Mouse (Mus musculus) thymus, postnatal 4 days (tissue): ENCODE data around the gene Rab3b.
"Not testable (repeated sequence)": the region's sequence is repeated elsewhere in the genome, so short reads cannot be mapped to it uniquely, and the experiment has no call there.

Experiments
- DNase-seq: peaks from one replicate; pipeline ENCODE4 v3.0.0; 2021

The Rab3b gene

DNA sequence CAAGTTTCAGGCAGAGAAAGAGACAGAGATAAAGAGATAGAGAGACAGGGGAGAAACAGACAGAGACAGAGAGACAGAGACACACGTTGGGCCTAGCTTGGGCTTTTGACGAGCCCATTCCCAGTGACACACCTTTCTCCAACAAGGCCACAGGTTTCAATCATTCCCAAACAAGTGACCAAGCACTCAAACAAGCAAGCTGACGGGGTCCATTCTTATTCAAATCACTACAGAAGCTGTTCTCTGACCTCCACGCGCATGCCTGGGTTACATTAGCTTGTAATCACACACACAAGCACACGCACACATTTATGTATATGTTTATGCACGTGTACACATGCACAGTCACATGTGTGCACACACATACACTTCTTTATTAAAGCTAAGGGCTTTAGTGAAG lies 21.6 kb downstream of the Rab3b start:
- no peak for DNase-seq

DNA sequence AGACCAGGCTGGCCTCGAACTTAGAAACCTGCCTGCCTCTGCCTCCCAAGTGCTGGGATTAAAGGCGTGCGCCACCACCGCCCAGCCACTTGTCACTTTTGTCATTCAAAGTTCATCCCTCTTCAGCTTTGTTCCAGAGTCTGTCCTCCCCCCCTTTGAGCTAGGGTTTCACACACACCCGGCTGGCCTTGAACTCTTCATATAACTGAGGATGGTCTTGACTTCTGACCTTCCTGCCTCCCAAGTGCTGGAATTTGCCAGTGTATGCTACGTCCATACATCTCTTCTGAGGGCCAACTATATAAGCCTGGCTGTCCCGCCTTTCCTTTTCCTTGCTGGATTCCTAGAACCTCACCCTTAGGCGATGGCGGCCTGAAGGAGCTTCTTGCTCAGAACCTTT lies 24.0 kb downstream of the Rab3b start:
- no peak for DNase-seq

DNA sequence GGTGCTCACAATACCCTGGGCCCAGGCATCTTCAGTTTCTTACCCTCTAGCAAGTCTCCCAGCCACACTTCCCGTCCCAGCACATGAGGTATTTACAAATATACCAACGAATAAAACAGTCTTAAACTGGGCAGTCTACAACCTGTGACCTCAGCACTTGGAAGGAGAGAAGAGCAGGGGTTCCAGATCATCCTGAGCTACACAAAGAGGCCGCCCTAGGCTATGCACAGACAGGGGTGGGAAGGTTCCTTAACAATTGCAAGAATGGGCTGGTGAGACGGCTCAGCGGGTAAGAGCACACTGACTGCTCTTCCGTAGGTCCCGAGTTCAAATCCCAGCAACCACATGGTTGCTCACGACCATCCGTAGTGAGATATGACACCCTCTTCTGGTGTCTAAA lies 24.5 kb downstream of the Rab3b start:
- DNase-seq, result no peak

DNA sequence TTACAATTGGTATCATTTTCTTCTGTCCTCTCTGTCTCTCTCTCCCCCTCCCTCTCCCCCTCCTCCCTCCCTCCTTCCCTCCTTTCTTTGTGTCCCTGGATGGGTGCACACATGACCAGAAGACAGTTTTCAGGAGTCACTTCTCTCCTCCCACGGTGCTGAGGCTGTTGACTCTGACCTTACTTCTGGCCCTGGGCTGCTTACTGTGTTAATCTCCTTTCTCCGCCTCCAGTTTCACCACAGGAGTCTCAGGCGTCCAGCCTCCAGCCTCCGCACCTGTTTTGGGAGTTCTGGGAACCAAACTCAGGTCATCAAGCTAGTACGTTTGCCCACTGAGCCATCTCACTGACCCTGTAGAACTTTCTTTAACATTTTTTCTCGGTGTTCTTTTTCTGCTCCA lies 25.2 kb downstream of the Rab3b start:
- DNase-seq, result no peak

DNA sequence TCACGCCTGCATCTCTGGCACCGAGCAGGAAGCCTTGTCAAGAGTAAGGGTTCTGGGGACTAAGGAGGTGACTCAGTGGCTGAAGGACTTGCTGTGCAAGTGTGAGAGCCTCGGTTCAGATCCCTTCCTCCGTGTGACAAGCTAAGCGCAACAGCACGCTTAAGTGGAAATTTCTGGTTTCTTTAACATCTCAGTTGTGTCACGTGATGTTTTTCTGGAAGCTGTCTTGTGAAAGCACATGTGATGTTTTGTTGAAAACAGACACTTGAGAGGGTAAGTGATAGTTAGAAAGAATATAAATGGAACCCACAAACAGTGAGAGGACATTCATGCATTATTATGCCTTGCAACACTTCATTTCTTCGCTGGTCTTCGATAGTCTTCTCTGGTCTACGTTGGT lies 25.9 kb downstream of the Rab3b start:
- DNase-seq, result no peak

DNA sequence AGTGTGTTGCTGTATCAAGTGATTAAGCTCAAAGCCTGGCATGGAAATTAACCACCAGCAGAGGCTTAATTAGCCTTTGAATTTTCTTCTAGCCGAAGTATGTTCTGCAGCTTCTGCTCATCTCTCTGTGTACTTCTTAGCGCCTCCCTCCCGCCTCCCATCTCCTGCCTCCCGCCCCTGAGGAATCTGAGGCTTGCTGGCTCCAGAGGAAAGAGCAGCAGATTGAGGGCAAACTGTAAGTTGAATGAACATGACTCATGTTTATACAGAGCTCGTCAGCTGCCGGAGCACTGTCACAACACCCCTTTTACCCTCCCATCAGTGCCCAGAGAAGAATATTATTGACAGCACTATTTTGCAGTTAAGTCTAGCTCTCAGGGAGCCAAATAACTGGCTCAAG lies 27.0 kb downstream of the Rab3b start:
- DNase-seq, result no peak

DNA sequence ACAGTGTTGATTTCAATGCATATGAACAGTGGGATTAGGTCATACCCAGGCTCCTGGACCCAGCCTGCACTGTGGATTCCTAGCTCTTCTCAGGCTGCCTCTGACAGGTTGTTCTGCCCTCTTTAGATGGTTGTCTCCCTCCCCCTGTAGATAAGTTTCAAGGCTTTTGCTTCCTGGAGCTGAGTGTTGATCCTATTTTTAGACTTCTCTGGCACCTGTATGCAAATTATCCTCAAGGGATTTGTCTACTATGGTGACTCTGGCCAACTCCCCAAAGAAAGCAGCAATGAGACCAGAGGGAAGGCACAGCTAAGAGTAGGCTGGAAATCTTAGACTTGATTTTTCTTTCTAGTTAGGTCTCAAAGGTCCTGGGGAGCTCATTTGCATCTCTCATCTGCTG lies 28.6 kb downstream of the Rab3b start:
- DNase-seq, result no peak

DNA sequence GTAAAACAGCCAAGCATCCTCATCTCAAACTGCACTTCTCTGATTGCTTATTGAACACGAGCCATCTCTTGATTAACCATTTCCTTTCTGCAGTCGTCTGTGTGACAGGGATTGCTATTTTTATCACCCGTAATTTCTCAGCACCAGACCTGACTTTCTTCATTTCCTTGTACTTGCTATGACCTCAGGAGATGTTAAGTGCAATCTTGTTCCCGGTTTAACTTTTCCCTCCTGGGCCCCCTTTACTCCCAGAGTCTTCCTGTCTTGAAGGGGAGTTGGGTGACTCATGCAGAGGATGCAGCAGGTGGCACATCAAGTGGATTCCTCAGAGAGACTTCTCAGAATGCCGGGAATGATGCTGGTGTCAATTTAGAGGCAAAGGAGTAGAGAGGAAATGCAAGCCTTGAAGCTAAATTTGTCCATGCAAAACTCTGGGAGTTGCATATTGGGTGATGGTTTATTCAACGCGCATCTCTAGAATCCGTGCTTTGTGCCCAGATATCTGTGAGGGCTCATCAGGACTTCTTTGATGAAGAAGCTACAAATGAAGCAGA lies 31.1 kb downstream of the Rab3b start:
- DNase-seq, result no peak

DNA sequence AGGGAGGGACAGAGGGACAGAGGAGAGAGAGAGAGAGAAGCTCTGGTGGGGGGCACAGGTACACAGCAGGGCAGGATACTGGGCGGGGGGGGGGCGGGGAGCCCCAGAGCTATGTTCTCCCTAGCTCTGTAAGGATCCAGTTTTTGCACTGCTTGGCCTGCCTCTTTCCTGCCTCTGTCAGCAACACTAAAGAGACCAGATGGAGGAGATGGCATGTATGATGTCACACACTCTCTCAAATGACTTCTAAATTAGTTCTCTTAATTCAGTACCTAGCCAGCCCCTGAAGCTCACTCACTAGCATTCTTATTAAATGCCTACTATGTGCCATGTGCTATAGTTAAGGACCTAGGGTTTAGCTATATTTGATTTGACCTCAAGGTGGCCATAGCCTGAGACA lies 33.0 kb downstream of the Rab3b start:
- no peak for DNase-seq

DNA sequence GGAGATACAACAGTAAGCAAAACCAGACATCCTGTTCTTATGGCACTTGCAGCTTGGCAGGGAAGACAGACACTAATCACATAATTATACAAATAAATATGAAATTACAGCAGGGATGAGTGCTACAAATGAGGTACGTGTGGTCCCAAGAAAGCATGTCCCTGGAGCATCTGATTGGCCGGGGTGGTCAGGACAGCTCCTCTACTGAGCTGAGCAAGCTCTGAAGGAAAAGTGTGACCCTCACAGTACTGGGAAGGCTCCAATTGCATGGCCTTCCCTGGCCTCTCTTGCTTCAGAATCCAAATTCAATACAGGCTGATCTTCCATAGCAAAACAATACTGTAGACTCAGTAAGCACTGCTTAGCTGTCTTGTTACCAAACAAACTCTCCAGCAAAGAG lies 34.3 kb downstream of the Rab3b start:
- DNase-seq, result no peak

DNA sequence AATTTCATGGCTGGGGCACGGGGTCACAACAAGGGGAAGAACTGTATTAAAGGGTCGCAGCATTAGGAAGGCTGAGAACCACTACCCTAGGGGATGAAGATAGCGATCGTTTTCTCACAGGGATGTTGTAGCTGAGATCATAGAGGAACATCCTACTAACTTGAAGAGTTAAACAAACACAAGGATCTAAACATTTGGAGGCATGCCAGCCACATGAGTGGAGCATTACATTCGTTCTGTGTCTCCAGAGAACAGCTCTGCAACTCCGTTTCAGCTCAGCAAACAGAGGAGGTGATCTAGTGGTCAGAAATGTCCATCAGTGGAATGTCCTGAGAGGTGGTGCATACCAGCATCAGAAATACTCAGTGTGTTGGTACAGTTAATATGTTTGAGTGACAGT lies 35.5 kb downstream of the Rab3b start:
- DNase-seq, result no peak

DNA sequence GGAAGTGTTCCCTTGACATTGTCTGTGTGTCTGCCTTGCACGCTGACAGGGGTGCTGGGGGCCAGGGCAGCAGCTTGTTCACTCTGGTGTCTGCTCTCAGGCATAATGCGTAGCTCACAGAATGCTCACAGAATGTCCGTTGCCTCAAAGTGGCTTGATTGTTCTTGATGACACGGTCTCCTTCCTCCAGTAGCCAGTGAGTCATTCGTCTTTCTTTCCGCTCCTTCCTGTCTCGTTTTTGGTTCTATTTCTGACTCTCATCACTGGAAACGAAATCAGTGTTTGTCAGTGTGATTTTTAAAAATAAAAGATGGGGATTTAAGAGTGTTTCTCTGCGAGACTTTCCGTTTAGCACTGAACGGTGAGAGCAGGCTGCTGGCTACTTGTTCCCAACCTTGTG lies 36.2 kb downstream of the Rab3b start:
- DNase-seq, result no peak

DNA sequence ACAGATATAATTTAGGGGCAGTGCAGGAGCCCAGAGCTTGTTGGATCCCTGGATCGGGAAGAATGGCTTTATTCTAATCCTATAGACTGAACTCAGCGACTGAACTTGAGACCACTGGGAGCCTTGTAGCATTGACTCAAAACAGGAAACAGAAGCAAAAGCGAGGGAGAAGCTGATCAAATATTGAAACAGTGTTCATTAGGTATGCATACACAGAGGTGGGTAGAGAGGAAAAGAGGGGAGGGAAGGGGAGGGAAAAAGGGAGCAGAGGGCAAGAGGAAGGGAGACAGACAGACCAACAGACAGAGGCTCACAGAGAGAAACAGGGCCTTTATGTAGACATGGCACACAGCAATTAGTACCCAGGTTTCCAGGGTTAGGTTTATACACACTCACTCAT lies 38.8 kb downstream of the Rab3b start:
- no peak for DNase-seq

DNA sequence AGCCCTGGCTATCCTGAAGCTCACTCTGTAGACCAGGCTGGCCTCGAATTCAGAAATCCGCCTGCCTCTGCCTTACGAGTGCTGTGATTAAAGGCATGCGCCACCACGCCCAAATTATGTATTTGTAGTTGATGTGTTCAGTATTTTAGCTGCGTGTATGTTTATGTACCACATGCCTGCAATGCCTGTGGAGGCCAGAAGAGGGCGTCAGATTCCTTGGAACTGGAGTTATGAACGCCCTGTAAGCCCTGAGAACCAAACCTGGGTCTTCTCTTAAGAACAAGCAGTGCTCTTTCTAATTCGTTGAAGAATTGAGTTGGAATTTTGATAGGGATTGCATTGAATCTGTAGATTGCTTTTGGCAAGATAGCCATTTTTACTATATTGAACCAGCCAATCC lies 49.1 kb downstream of the Rab3b start:
- not testable (repeated sequence) for DNase-seq

DNA sequence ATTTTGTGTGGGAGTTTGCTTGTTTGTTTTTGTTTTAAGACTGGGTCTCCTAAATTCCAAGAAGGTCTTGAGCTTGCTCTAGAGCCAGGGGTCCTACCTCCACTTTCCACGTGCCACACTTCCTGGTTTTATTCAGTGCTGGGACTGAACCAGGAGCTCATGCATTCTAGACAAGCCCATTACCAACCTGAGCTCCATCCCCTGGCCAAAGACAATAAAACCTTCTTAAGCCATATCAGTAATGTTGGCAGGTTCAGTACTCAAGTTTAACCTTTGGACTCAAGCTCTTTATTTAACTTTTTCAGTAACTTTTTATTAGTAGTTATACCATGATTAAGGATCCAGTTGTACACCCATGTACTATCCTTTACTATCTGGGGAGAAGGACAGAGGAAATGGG lies 54.3 kb downstream of the Rab3b start:
- no peak for DNase-seq

DNA sequence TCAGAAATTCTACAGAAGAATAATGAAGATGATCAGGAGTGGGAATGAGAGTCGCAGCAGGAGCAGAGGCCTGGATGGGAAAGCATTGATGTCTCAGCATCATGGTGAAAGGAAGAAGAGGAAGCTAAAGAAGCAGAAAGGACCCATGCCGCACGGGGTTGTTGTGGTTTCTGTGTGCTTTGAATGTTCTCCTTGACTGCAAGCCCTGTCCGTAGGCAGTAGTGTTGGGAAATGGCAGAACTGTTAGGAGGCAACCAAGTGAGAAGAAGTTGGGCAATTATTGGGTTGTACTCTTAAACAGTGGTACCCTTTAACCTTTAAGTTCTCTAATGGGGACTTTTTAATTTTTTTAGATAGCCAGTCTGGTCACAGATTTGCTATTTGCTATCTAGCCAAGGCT lies 56.0 kb downstream of the Rab3b start:
- DNase-seq, result no peak

DNA sequence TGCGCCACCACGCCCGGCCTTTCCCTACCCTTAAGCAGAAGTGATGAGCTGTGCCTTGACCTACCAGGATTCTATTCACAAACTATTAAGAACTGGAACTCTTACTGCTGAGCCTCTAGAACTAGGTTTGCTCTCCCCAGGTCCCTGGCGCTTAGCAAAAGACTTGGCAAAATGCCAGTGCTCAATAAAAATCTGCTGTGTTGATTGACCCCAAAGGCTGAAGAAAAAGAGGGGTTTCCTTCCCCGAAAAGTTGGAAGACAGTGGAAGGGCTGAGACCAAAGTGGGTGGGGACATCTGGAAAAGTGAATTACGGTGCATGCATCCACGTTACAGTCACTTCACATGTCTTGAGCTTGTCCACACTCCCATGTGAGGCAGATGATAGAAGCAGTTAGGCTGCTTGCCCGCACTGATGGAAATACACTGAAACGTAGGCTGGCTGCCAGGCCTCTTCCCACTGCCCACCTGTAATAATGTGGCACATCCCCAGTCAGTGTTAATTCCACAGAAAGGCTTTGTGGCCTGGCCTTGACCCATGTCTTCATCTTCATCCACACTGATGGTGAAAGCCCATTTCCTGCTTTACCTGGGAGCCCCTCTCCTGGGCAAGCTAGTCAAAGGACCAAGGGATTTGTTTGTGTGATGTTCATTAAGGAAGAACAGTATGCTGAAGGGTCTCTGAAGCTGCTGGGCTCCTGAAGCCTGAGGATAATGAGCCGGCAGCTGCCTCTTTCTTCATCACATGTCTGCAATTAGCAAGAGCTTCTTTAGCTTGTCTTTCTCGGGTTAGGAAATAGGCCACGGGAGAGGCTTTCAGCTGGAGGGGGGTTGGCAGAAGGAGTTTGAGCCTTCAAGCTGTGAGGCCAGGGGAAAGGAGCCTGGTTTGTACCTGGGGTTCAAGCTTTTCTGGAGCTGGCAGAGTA lies 59.2 kb downstream of the Rab3b start:
- DNase-seq, result no peak

DNA sequence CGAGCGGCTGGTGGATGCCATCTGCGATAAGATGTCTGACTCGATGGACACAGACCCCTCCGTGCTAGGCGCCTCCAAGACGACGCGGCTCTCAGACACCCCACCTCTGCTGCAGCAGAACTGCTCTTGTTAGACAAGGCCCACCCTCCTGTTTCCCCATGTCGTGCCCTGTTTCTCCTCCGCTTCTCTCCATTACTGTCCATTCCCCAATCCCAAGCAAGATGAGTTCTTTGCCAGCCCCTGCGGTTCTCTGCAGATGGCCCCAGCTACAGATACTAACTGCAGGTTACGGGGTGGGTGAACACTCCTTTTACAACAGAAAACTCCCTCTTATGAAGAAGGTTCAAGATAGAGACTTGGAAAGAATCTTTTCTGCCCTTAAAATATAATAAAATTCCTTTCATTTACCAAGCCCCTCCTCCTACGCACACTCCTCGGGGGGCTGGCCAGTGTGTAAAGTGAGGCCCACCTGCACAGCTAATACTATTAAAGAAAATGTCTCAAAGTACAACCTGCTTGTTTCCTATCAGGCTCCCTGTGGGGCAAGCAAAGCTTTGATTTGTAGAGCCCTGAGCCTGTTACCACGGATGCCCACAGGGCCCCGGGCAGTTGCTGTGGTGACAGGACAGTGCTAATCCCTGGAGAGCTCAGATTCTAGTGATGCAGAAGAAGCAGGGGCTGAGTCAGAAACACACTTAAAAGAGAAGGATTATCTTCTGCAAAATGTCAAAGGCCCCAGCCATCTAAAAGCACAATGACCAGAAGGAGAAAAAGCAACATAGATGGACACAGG lies 62.0 kb downstream of the Rab3b start:
- no peak for DNase-seq

DNA sequence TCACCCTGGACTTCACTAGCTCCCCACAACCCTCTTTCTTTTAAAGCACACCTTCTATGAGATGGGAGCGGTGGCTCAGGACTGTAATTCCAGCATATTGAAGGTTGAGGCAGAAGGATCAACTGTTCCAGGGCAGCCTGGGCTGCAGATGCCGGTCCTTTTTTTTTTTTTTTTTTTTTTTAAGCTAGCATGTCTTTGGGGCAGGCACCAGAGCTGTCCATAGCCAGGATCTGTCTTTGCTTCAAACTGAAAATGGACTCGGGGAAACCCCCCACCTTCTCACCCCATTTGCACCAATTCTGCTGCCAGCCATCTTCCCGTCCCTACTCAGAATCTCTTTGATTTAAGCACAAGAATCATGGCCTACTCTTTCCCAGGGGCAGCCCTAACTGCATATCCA lies 63.3 kb downstream of the Rab3b start:
- DNase-seq, result no peak

DNA sequence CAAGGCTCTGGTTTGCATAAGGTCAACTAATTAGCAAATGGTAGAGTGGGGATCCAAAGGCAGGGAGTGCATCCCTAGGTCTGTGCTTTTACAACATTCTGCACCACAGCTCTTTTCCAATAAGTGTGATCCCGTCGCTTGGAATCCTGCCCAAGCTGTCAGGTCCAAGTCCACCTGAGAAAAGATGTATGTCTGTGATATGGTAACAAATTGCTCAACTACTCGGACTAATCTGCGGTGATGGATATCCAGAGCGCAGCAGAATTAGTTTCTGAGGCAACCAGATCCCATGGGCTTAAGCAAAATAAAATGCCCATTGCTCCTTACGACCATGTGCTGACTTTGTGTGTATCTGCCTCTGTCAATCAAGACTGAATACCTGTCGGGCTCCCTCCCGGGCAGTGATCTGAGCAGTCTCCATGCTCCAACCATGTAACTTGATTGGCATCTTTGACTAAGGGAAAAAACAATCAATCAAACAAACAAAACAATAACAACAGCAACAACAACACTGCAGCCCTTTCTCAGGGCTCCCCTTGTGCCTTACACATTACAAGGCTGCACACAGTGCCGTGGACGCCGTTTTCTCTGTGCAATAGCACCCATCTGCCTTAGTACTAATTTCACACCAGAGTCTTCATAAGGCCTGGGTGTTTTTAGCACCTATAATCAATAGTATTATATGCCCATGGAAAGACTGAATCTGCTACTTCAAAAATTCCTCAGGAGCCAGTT lies 64.3 kb downstream of the Rab3b start:
- DNase-seq, result no peak

DNA sequence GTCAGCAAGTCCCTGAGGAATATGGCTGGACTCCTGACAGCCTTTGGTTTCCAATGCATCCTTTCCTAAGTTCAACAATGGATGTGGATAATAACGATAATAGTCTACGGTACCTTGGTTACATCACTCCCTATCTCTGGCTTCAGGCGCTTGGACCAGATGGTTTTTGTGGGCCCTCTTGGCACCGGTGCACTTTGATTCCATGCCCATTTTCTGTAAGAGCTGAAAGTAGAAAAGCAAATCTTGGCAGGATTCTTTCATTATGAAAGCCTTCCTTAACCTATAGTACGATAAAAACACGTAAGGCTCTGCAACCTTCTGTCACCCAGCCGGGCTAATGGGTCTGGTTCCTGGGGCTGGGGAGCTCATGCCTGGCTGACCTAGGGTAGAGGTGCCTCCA lies 70.3 kb downstream of the Rab3b start:
- no peak for DNase-seq

DNA sequence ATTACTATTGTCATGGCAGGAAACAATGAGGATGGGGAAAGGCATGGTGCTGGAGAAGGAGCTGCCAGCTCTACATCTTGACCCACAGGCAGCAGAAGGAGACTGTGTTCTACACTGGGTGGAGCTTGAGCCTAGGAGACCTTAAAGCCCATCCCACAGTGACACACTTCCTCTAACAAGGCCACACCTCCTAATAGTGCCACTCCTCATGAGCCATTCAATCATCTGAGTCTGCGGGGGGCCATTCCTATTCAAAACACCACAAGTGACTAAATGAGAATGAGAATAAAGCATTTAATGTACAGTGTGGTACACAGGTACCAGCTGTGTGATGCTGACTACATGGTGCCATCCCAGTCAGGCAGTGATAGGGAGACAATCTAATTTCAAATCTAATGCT lies 71.3 kb downstream of the Rab3b start:
- no peak for DNase-seq

DNA sequence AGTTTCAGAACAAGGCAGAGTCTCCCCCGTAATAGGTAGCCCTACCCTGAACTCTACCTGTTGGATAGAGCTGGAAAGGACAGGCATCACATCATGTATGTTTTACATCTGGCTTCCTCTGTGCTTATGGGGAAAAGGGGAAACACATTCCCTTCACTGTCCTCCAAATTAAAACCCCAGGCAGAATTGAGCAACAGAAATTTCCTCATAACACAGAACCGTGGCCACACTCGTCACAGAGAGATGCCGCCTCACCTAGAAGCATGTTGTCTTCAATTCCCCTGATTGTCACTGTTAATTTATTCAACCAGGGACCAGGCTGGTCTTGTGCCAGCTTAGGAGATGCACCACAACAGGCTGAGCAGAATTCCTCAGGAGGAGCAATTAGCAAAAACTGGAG lies 72.8 kb downstream of the Rab3b start:
- no peak for DNase-seq
